Mouse (Mus musculus): ENCODE results near the gene Rbm17. TPM values are rescaled to one million over a fixed set of nuclear protein-coding genes. Genes with fewer than 3 reads are reported as not detected.

Gene Rbm17
- polyA plus RNA-seq, 1 experiment: 44.8 TPM

DNA sequence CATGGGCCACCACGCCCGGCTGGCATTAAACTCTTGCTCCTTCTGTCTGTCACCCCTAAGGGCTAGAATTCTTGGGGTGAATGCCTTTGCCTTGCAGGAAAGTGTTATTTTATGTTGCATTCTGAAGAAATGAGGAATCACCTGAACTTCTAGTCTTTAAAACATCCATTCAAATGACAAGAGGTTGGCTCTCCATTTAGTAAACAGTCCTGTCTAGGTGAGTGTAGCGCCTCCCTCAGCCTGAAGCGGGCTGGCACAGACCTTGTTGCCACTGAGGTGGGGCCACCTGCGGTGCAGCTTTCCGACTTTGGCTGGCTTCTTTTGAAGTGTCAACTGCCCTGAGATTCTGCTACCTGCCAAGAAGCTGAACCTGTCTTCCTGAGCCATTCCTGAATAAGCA is 48.6 kb downstream of the Rbm17 start:
- TF ChIP-seq CTCF (IDR thresholded peaks at IDR 0.05; ENCODE audit: control insufficient read depth, insufficient read depth, insufficient replicate concordance, low read depth, low read length): no peak
- TF ChIP-seq POLR2A (IDR thresholded peaks at IDR 0.05; ENCODE audit: control insufficient read depth, low read depth, low read length): no peak
- Histone ChIP-seq H3K36me3 (ENCODE audit: control insufficient read depth, insufficient read depth, low read length) (no peaks in the 10 kb centered on the region), H3K4me1 (ENCODE audit: control insufficient read depth, insufficient read depth, low read length) (peaks cover 10% of the 10 kb centered on the region), H3K4me3 (ENCODE audit: control insufficient read depth, low read depth, low read length) (no peak overlapping the region), H3K27me3 (ENCODE audit: control insufficient read depth, insufficient read depth, low read length) (no peaks in the 10 kb centered on the region), H3K27ac (ENCODE audit: control insufficient read depth, insufficient read depth, low read depth, low read length) (no peak overlapping the region)

DNA sequence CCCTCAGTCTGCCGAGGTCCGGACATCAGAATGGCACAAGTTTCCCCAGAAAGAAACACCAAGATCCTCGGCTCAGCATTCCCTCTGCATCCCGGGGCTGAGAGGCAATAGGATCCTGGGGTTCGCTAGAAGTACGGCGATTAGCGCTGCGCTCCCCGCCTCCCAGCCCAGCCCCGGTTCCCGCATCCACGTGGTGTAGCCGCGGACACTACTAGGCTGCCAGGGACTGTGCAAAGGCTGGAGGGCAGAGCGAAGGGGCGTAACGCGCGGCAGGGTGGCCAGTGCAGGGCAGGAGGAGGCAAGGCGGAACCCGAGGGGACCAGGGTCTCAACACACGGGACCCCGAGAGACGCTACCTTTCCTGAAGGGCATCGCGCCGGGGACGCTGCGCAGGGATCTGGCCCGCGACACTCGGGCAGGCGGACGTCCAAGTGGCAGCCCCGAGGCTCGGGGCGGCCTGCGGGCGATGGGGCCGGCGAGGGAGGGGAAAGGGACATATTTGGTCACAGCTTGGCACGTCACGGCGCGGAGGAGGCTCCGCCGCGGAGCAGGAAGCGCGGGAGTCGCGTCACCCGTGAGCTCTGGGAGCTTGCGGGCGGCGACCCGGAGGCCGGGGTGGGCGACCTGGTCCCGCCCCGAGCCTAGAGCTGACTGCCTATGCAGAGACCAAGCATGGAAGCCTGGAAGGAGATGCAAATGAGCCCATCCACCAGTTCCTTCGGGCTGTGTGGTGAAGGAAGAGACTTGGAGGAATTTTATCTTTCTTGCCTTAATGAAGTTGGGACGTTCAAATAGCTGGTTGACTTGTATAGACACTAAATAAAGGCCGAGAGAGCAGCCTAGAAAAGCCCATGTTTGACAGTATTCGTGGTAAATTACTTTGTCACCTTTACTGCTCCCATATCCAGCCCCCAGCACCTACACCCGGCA is 50.2 kb downstream of the Rbm17 start, which contains the start of gene Pfkfb3:
Pfkfb3 (minus strand) TSS at position 607 of the 930 bp plus-strand sequence.
- peak within 1 kb of the TSS; percentile 65 for H3K27ac ChIP-seq (ENCODE audit: control insufficient read depth, insufficient read depth, low read depth, low read length)
- H3K27me3 ChIP-seq (ENCODE audit: control insufficient read depth, insufficient read depth, low read length): no peaks in the 10 kb centered on the region
- TF ChIP-seq POLR2A (IDR thresholded peaks at IDR 0.05; ENCODE audit: control insufficient read depth, low read depth, low read length) (peak; percentile 52), CTCF (IDR thresholded peaks at IDR 0.05; ENCODE audit: control insufficient read depth, insufficient read depth, insufficient replicate concordance, low read depth, low read length) (no peak)
- peaks cover 10% of the 10 kb centered on the region for H3K4me1 ChIP-seq (ENCODE audit: control insufficient read depth, insufficient read depth, low read length)
- H3K36me3 ChIP-seq (ENCODE audit: control insufficient read depth, insufficient read depth, low read length): no peaks in the 10 kb centered on the region
- peak within 1 kb of the TSS; percentile 77 for H3K4me3 ChIP-seq (ENCODE audit: control insufficient read depth, low read depth, low read length)

DNA sequence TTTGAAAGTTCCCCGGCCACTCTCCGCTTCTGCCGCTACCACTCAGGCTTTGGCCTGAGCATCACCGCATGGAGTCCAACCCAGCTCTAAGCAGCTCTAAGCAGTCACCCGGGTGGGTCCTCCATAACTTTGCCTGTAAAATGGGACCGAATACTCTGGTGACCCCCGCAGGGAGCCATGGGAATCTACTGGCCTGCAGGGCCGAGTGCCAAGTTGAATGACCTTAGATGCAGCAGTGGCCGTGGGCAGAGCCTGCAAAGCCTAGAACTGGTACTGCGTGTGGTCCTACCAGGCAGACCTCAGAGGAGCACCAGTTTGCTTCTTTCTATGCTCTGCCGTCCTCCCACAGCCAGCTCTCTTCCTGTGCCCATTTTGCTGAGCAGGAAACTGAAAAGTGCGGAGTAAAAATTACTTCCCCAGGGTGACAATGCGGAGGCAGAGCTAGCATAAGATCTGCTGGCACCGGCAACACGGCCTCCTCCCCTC is 50.9 kb downstream of the Rbm17 start:
- Histone ChIP-seq H3K27me3 (ENCODE audit: control insufficient read depth, insufficient read depth, low read length) (no peaks in the 10 kb centered on the region), H3K4me3 (ENCODE audit: control insufficient read depth, low read depth, low read length) (peak overlapping the region; percentile 77), H3K36me3 (ENCODE audit: control insufficient read depth, insufficient read depth, low read length) (no peaks in the 10 kb centered on the region), H3K27ac (ENCODE audit: control insufficient read depth, insufficient read depth, low read depth, low read length) (no peak overlapping the region), H3K4me1 (ENCODE audit: control insufficient read depth, insufficient read depth, low read length) (peaks cover 10% of the 10 kb centered on the region)
- TF ChIP-seq POLR2A (IDR thresholded peaks at IDR 0.05; ENCODE audit: control insufficient read depth, low read depth, low read length) (peak; percentile 41; the same call in 1 of the 2 replicates), CTCF (IDR thresholded peaks at IDR 0.05; ENCODE audit: control insufficient read depth, insufficient read depth, insufficient replicate concordance, low read depth, low read length) (no peak)

DNA sequence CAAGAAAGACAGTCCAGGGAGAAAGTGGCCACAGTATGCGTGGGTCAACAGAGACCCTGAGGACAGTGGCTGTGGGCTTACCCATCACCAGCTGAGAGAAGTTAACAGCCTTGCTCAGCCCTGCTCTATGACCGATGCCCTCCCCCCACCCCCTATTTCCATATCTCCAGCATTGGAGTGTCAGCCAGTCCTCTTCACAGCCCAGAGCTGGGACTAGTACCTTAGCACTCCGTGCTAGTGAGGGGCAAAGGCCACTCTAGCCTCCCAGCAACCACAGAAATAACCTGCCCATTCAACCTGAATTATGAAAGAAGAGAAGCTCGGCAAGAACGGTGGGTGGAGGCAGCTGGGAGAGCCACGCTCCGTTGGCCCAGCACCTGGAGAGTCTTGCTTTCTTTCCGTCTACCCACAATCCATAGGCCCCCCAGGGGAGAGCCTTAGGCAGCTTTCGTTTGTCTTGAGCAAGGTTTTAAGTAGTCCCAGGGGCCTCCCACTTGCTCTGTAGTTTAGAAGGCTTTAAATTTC is 51.6 kb downstream of the Rbm17 start:
- TF ChIP-seq CTCF (IDR thresholded peaks at IDR 0.05; ENCODE audit: control insufficient read depth, insufficient read depth, insufficient replicate concordance, low read depth, low read length) (no peak), POLR2A (IDR thresholded peaks at IDR 0.05; ENCODE audit: control insufficient read depth, low read depth, low read length) (no peak)
- Histone ChIP-seq H3K27ac (ENCODE audit: control insufficient read depth, insufficient read depth, low read depth, low read length) (no peak overlapping the region), H3K4me1 (ENCODE audit: control insufficient read depth, insufficient read depth, low read length) (peaks cover 10% of the 10 kb centered on the region), H3K4me3 (ENCODE audit: control insufficient read depth, low read depth, low read length) (no peak overlapping the region; the same call in 1 of the 2 replicates), H3K36me3 (ENCODE audit: control insufficient read depth, insufficient read depth, low read length) (no peaks in the 10 kb centered on the region), H3K27me3 (ENCODE audit: control insufficient read depth, insufficient read depth, low read length) (no peaks in the 10 kb centered on the region)

DNA sequence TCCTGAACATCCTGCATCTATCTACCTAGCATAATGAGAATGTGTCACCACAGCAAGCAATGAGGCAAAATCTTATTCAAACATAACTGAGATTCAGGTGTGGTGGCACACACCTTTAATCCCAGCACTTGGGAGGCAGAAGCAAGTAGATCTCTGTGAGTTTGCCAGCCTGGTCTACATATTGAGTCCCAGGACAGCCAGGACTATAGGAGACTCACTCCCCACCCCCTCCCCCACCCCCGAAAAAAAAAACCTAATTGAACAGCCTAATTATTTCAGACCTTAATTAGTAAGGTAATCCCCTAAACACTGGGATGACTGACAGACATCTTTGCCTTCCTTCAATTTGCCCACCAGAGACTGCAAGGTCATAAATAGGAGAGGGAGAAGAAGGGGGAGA is 52.2 kb downstream of the Rbm17 start:
- Histone ChIP-seq H3K27me3 (ENCODE audit: control insufficient read depth, insufficient read depth, low read length) (no peaks in the 10 kb centered on the region), H3K27ac (ENCODE audit: control insufficient read depth, insufficient read depth, low read depth, low read length) (no peak overlapping the region), H3K4me3 (ENCODE audit: control insufficient read depth, low read depth, low read length) (no peak overlapping the region), H3K4me1 (ENCODE audit: control insufficient read depth, insufficient read depth, low read length) (peaks cover 10% of the 10 kb centered on the region), H3K36me3 (ENCODE audit: control insufficient read depth, insufficient read depth, low read length) (no peaks in the 10 kb centered on the region)
- TF ChIP-seq POLR2A (IDR thresholded peaks at IDR 0.05; ENCODE audit: control insufficient read depth, low read depth, low read length): no peak
- TF ChIP-seq CTCF (IDR thresholded peaks at IDR 0.05; ENCODE audit: control insufficient read depth, insufficient read depth, insufficient replicate concordance, low read depth, low read length): no peak

DNA sequence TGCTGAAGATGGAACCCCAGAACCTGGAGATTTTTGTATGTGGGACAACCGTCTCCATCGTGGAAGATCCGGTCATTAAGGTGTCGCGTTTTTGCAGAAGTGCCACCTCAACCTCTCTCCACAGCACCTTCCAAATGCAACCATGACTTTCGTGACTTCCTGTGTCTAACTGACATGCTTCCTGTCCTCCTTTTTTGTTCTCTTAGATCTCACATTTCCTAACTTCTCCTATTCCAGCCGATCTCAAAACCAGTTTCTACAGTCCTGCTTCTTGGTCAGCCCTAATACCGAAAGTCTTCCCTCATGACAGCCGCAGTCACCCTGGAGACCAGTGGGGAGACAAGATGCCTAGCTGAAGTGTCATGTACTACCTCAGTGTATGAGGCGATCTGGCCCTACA is 55.4 kb downstream of the Rbm17 start:
- Histone ChIP-seq H3K4me1 (ENCODE audit: control insufficient read depth, insufficient read depth, low read length) (peaks cover 6% of the 10 kb centered on the region), H3K27me3 (ENCODE audit: control insufficient read depth, insufficient read depth, low read length) (no peaks in the 10 kb centered on the region), H3K27ac (ENCODE audit: control insufficient read depth, insufficient read depth, low read depth, low read length) (no peak overlapping the region), H3K4me3 (ENCODE audit: control insufficient read depth, low read depth, low read length) (no peak overlapping the region), H3K36me3 (ENCODE audit: control insufficient read depth, insufficient read depth, low read length) (no peaks in the 10 kb centered on the region)
- TF ChIP-seq POLR2A (IDR thresholded peaks at IDR 0.05; ENCODE audit: control insufficient read depth, low read depth, low read length) (no peak), CTCF (IDR thresholded peaks at IDR 0.05; ENCODE audit: control insufficient read depth, insufficient read depth, insufficient replicate concordance, low read depth, low read length) (no peak)

DNA sequence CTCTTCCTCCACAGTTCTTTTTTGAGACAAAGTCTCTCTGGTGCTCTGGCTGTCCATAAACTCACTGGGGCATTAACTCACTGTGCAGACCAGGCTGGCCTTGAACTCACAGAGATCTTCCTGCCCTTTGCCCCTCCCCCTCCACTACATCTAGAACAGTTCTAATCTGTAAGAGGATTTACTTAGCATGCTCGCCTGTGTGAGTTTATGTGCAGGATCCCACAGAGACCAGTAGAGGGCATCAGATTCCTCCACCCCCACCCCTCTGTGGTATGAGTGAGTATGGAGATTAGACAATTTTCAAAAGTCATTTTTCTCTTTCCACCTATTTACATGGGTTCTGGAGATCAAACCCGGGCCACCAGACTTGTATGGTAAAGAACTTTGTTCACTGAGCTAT is 56.3 kb downstream of the Rbm17 start:
- H3K4me3 ChIP-seq (ENCODE audit: control insufficient read depth, low read depth, low read length): no peak overlapping the region
- H3K27me3 ChIP-seq (ENCODE audit: control insufficient read depth, insufficient read depth, low read length): no peaks in the 10 kb centered on the region
- no peaks in the 10 kb centered on the region for H3K36me3 ChIP-seq (ENCODE audit: control insufficient read depth, insufficient read depth, low read length)
- TF ChIP-seq POLR2A (IDR thresholded peaks at IDR 0.05; ENCODE audit: control insufficient read depth, low read depth, low read length) (no peak), CTCF (IDR thresholded peaks at IDR 0.05; ENCODE audit: control insufficient read depth, insufficient read depth, insufficient replicate concordance, low read depth, low read length) (no peak)
- H3K27ac ChIP-seq (ENCODE audit: control insufficient read depth, insufficient read depth, low read depth, low read length): no peak overlapping the region
- peaks cover 2% of the 10 kb centered on the region; the same call in 1 of the 2 replicates for H3K4me1 ChIP-seq (ENCODE audit: control insufficient read depth, insufficient read depth, low read length)

Data from testis, adult 2 months (tissue).